Mouse (Mus musculus) lung, postnatal 0 days (tissue): Measurements from ENCODE around the gene Igsf6.
"Not testable (repeated sequence)": the region's sequence is repeated elsewhere in the genome, so short reads cannot be mapped to it uniquely, and the experiment has no call there.

Experiments used
- CTCF ChIP-seq: IDR thresholded peaks from 2 replicates; pipeline ENCODE4 v1.5.1; 2016; ENCODE audit warnings: antibody characterized with exemption, mild to moderate bottlenecking
- EP300 ChIP-seq: IDR thresholded peaks from 2 replicates; pipeline ENCODE4 v1.6.1; 2016; ENCODE audit warnings: antibody characterized with exemption, mild to moderate bottlenecking, control low read depth

DNA sequence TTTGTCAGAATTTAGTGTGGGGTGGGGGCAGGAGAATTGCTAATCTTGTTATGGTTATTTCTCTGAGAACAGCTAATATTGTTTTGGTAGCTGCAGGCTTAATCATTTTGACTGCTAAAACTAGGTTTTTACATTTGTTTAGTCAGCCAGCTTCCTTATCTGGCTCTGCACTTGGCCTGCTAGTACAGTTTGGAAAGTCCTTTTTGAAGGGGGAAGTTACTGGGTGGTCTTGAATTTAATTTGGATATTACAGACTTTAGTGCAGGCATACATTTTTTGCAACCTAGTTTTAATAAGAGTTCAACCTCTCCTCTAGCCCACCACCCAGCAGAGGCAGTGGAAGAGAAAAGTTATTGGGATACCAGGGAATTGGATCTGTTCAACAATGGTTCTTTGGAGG lies 44.4 kb downstream of the Igsf6 start:
- not testable (repeated sequence) for TF ChIP-seq CTCF, EP300
